Mouse (Mus musculus): ENCODE measurements around the gene Hddc2. TPM values are rescaled to one million over a fixed set of nuclear protein-coding genes. Genes with fewer than 3 reads are reported as not detected.
"Not testable (repeated sequence)": the region's sequence is repeated elsewhere in the genome, so short reads cannot be mapped to it uniquely, and the experiment has no call there.

Gene Hddc2
- total RNA-seq, 2 experiments from 2014 or later, result 16.1 to 17.1 TPM

DNA sequence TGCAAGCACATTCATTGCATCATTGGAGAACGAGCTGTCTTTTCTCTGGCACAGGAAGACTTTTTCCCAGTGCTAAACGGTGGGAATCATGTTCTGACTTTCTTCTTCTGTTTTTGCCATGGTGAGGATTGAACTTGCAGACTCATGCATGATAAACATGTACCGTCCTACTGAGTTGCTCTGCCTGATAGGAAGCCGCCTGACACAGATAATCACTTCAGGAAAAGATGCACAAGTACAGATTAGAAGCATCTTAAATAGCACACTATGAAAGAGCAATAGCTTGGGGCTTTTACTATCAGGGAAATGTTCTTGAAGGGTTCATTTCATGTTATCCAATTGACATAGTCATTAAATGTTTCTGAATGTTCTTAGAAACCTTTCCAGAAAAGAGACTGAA, 46.6 kb downstream of the Hddc2 start:
- no peak for DNase-seq (ENCODE audit: extremely low spot score in 1 of 2, low spot score in 2 of 2)
- Histone ChIP-seq H3K4me3 (no peak overlapping the region), H3K27ac (no peak overlapping the region)
- intact Hi-C loops (cut with DNase I), result no loop called here
- TF ChIP-seq CTCF (IDR thresholded peaks at IDR 0.05), result no peak

GRCm38 (mm10) chr10:31370200-31370599, 57.0 kb downstream of the Hddc2 start:
- intact Hi-C loops (cut with DNase I), result not testable (repeated sequence)
- TF ChIP-seq CTCF (IDR thresholded peaks at IDR 0.05), result peak; percentile 41

More at GRCm38 (mm10) chr10:31370200-31370599, 57.0 kb downstream of the Hddc2 start:
- peak in 1 of 2 experiments; percentile 17 for DNase-seq (ENCODE audit: extremely low spot score in 1 of 2, low spot score in 2 of 2)
- H3K4me3 ChIP-seq, H3K27ac ChIP-seq: not testable (repeated sequence)

Other genes starting within 250 kb of the Hddc2 start
- gene Tpd52l1, start 132.6 kb downstream of the Hddc2 start, total RNA-seq (2021), result 10 to 100 TPM; 22.0 to 27.9 TPM